Mouse (Mus musculus) hindbrain, embryonic 11.5 days (tissue): ENCODE measurements at regions not wholly inside any gene's neighbourhood (a gene's known extent, or its start where the extent isn't known, plus 50 kb on each side); places are given as distances from the start of the nearest gene placed in this dataset.

Experiments used
- ATAC-seq: fragments of 200-750 bp; cut with Nextera tagmentation; 2 replicates; pipeline ENCODE4 v1.8.0; 2017; ENCODE audit warnings: mild to moderate bottlenecking, moderate TSS enrichment, moderate library complexity; ENCODE audit not compliant: low FRiP score
- DNase-seq: peaks from one replicate; pipeline ENCODE4 v3.0.0-alpha.2; 2015; ENCODE audit warnings: low spot score
- H3K27ac ChIP-seq: fragments of 300-500 bp; sonication (generic); 2 replicates; pipeline ENCODE4 v1.5.1; 2014; ENCODE audit warnings: mild to moderate bottlenecking, low read depth, low read length
- H3K27me3 ChIP-seq: fragments of 300-500 bp; sonication (generic); 2 replicates; pipeline ENCODE4 v1.6.1; 2014; ENCODE audit warnings: mild to moderate bottlenecking, low read length, moderate library complexity, mixed read lengths; ENCODE audit not compliant: control insufficient read depth, insufficient read depth
- H3K36me3 ChIP-seq: fragments of 300-500 bp; sonication (generic); 2 replicates; pipeline ENCODE4 v1.6.1; 2014; ENCODE audit warnings: mild to moderate bottlenecking, low read length, moderate library complexity, mixed read lengths; ENCODE audit not compliant: control insufficient read depth, insufficient read depth
- H3K4me1 ChIP-seq: fragments of 300-500 bp; sonication (generic); replicated peaks from 2 replicates; pipeline ENCODE4 v1.6.1; 2014; ENCODE audit warnings: low read length, mixed read lengths; ENCODE audit not compliant: control insufficient read depth, insufficient read depth
- H3K4me2 ChIP-seq: fragments of 300-500 bp; sonication (generic); replicated peaks from 2 replicates; pipeline ENCODE4 v1.6.1; 2014; ENCODE audit warnings: mild to moderate bottlenecking, low read depth, low read length
- H3K4me3 ChIP-seq: fragments of 300-500 bp; sonication (generic); 2 replicates; pipeline ENCODE4 v1.5.1; 2014; ENCODE audit warnings: low read depth, low read length
- H3K9ac ChIP-seq: fragments of 300-500 bp; sonication (generic); 2 replicates; pipeline ENCODE4 v1.6.1; 2014; ENCODE audit warnings: low read depth, low read length
- H3K9me3 ChIP-seq: fragments of 300-500 bp; sonication (generic); 2 replicates; pipeline ENCODE4 v1.6.1; 2016; ENCODE audit warnings: low read length; ENCODE audit not compliant: control insufficient read depth
- WGBS: fragments of 180-500 bp; shearing (Covaris S2); extraction: QIAGEN DNeasy Blood & Tissue Kit; methylation state at CpG from one replicate; pipeline ENCODE4 v1.1.7; 2014; 5-methylcytosine and 5-hydroxymethylcytosine counted together

DNA sequence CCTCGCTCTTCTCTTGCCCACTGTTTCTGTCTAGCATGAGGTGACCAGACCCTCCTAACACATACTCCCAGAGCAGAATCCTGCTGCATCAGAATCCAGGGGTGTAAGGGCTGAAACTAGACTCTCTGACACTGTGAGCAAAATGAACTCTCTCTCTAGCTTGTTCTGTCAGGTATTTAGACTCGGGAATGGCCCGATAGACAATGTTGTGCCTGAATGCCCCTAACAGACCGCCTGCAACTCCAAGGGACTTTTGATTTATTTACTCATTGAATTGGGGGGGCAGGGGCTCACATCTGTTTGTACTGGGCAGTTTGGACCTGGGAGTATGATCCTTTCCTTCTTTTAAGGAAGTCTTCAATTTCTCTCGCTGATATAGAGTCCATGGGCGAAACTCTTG, 469.3 kb upstream of the Trpc7 start:
- H3K27me3 ChIP-seq = no peaks in the 10 kb centered on the region
- DNase-seq (no peak), ATAC-seq (no peak)
- H3K9me3 ChIP-seq = no peaks in the 10 kb centered on the region
- 87% methylated on average over 6 of the region's 6 CpGs for WGBS
- no peaks in the 10 kb centered on the region for H3K36me3 ChIP-seq
- H3K27ac ChIP-seq = no peak overlapping the region
- no peak overlapping the region for H3K9ac ChIP-seq
- no peaks in the 10 kb centered on the region for H3K4me1 ChIP-seq
- H3K4me3 ChIP-seq = no peak overlapping the region
- H3K4me2 ChIP-seq = no peak overlapping the region

DNA sequence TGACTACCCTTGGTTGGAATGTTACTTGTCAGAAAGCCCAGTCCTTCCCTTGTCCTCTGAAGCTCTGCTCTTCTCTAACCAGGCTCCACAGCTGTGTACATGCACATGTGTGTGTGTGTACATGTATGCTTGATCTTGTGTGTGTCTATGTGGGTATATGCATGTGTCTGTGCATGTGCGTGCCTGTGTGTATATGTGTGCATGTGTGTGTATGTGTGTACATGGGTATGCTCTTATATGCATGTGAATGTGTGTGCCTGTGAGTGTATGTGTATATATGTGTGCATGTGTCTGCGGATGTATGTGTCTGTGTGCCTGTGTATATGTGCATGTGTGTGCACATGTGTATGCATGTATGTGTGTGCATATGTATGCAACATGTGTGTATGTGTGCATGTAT, 468.6 kb upstream of the Trpc7 start:
- 100% methylated on average over 2 of the region's 2 CpGs for WGBS
- ATAC-seq = no peak

DNA sequence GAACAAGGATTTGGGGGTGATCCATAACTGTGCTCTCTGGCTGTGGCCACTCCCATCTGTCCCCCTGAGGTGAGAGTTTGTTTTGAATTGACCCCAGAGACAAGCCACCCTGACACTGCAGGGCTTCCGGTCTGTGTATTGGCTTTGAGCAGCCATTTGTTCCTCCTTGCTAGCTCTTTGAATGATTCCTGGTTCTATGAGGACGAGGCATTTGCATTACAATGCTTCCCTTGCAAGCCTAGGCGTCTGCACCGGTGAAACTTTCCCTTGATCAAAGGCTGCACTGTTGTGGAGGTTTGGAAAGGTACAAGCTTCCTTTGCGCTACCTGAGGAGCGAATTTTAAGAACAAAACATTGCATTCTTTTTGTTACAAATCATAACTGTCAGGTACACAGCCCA, 466.8 kb upstream of the Trpc7 start:
- ATAC-seq (no peak), DNase-seq (no peak)
- Histone ChIP-seq H3K4me1 (no peaks in the 10 kb centered on the region), H3K4me2 (no peak overlapping the region), H3K27me3 (no peaks in the 10 kb centered on the region), H3K9me3 (no peaks in the 10 kb centered on the region), H3K27ac (no peak overlapping the region), H3K36me3 (no peaks in the 10 kb centered on the region), H3K4me3 (no peak overlapping the region), H3K9ac (no peak overlapping the region)
- WGBS = 9% methylated on average over 6 of the region's 6 CpGs

More for the DNA sequence above, 468.6 kb upstream of the Trpc7 start:
- H3K9ac ChIP-seq = no peak overlapping the region
- H3K27me3 ChIP-seq = no peaks in the 10 kb centered on the region
- H3K4me1 ChIP-seq = no peaks in the 10 kb centered on the region
- H3K27ac ChIP-seq = no peak overlapping the region
- no peak overlapping the region for H3K4me2 ChIP-seq
- no peaks in the 10 kb centered on the region for H3K9me3 ChIP-seq
- H3K4me3 ChIP-seq = no peak overlapping the region
- no peak for DNase-seq
- H3K36me3 ChIP-seq = no peaks in the 10 kb centered on the region

DNA sequence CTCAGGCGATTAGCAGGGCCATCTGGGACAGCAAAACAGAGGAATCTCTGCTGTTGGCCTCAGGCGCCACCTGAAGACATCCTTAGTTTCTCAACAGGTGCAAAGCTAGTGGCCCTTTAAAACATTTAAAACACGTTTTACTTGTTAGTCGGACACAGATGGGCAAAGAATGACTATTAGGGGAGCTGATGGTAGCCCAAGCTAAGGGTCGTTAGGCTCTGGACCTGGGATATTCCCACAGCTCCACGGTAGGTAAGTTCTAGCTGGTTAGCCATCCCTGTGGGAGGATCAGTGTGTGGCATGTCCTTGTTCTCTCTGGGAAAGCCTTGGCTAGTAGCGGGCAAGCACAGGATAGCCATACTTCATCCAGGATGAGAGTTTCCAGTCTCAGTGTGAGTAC, 465.5 kb upstream of the Trpc7 start:
- WGBS = 84% methylated on average over 7 of the region's 7 CpGs
- no peak overlapping the region for H3K4me2 ChIP-seq
- ATAC-seq (no peak), DNase-seq (no peak)
- no peak overlapping the region for H3K9ac ChIP-seq
- H3K9me3 ChIP-seq = no peaks in the 10 kb centered on the region
- no peak overlapping the region for H3K27ac ChIP-seq
- no peaks in the 10 kb centered on the region for H3K36me3 ChIP-seq
- no peak overlapping the region for H3K4me3 ChIP-seq
- H3K4me1 ChIP-seq = no peaks in the 10 kb centered on the region
- no peaks in the 10 kb centered on the region for H3K27me3 ChIP-seq

DNA sequence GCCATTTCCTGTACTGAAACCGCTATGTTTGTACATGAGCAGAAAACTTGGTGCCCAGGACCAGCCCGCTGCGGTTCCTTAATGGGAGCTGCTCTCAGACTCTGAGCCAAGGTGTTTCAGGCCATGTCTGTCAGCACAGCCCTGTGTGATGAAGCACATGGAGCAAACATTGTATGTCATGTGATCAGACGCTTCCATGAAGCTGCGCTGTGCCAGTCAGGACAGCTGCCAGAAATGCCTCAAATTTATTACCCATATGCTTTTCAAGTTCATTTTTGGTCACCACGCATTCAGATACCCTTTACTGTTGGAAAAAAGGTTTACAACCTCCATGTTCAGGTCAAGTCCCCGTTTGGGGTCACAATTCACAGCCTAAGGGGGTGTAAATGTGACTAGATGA, 458.8 kb upstream of the Trpc7 start:
- no peak for DNase-seq

DNA sequence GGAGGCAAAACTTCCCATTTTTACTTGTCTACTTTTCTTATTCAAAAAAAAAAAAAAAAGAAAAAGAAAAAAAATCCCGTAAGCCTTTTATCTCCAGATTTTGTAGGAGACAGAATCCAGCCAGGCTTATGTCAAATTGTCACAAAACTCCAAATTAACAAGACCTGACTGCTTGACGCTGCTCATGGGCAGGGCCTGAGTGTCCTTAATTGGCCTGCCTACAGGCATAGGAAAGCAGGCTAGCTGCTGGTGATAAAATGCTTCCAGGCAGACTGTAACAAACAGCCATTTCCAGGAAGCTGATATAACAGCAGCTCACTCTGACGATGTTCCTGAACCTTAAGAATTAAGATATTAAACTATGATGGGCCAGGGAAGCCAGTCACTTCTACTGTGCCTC, 458.2 kb upstream of the Trpc7 start:
- H3K36me3 ChIP-seq = no peaks in the 10 kb centered on the region
- WGBS = 80% methylated on average over 3 of the region's 3 CpGs
- DNase-seq (no peak), ATAC-seq (no peak)
- no peaks in the 10 kb centered on the region for H3K4me1 ChIP-seq
- no peaks in the 10 kb centered on the region for H3K27me3 ChIP-seq
- H3K9me3 ChIP-seq = no peaks in the 10 kb centered on the region
- H3K9ac ChIP-seq = no peak overlapping the region
- H3K27ac ChIP-seq = no peak overlapping the region
- no peak overlapping the region for H3K4me3 ChIP-seq
- no peak overlapping the region for H3K4me2 ChIP-seq

More for the DNA sequence above, 458.8 kb upstream of the Trpc7 start:
- H3K4me2 ChIP-seq = no peak overlapping the region
- H3K9me3 ChIP-seq = no peaks in the 10 kb centered on the region
- 89% methylated on average over 7 of the region's 7 CpGs for WGBS
- no peak for ATAC-seq
- H3K4me1 ChIP-seq = no peaks in the 10 kb centered on the region
- H3K27ac ChIP-seq = no peak overlapping the region
- no peaks in the 10 kb centered on the region for H3K36me3 ChIP-seq
- H3K4me3 ChIP-seq = no peak overlapping the region
- H3K9ac ChIP-seq = no peak overlapping the region
- no peaks in the 10 kb centered on the region for H3K27me3 ChIP-seq

DNA sequence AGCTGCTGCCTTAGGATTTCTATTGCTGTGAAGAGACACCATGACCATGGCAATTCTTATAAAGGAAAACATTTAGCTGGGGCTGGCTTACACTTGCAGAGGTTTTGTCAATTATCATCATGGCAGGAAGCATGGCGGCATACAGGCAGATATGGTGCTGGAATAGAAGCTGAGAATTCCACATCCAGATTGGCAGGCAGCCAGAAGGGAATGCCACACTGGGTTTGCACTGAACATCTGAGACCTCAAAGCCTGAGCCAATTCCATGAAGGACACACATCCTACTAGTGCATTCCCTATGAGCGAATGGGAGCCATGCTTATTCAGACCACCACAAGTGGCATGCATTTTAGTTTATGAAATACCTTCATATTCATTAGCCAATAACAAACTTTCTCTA, 455.0 kb upstream of the Trpc7 start:
- no peak for DNase-seq
- no peaks in the 10 kb centered on the region for H3K27me3 ChIP-seq
- H3K4me1 ChIP-seq = no peaks in the 10 kb centered on the region
- H3K27ac ChIP-seq = no peak overlapping the region
- H3K4me3 ChIP-seq = no peak overlapping the region
- no peaks in the 10 kb centered on the region for H3K36me3 ChIP-seq
- no peak overlapping the region for H3K4me2 ChIP-seq
- ATAC-seq = no peak
- H3K9ac ChIP-seq = no peak overlapping the region
- H3K9me3 ChIP-seq = no peaks in the 10 kb centered on the region
- WGBS = 93% methylated on average over 2 of the region's 2 CpGs

DNA sequence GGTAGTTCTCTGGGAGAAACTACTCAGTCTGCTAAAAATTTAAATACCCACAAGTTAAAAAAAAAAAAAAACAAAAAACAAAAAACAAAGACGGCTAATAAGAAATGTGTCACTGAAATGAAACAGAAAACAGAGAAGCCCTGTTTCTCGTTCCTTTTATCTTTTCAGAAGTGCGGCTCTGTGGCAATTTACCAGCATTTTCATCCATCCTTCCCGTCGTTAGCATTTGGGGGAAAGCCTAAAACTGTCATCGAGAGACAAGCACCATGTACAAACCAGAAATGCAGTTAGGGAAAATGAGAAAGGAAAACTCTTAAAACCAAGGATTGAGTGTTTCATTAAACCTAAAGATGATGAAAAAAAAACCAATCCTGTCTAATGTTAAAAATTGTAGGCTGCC, 442.9 kb upstream of the Trpc7 start:
- ATAC-seq = no peak
- Histone ChIP-seq H3K9me3 (no peaks in the 10 kb centered on the region), H3K9ac (no peak overlapping the region), H3K4me2 (no peak overlapping the region), H3K36me3 (no peaks in the 10 kb centered on the region), H3K27me3 (no peaks in the 10 kb centered on the region), H3K4me1 (no peaks in the 10 kb centered on the region), H3K27ac (no peak overlapping the region), H3K4me3 (no peak overlapping the region)
- DNase-seq = no peak
- 86% methylated on average over 6 of the region's 6 CpGs for WGBS

- no peak overlapping the region for H3K4me3 ChIP-seq
- no peak overlapping the region for H3K27ac ChIP-seq
- no peaks in the 10 kb centered on the region for H3K36me3 ChIP-seq
- no peak overlapping the region for H3K4me2 ChIP-seq
- no peaks in the 10 kb centered on the region for H3K4me1 ChIP-seq
- no peaks in the 10 kb centered on the region for H3K27me3 ChIP-seq
- DNase-seq (no peak), ATAC-seq (no peak)
- no peak overlapping the region for H3K9ac ChIP-seq
- WGBS = 95% methylated on average over 8 of the region's 8 CpGs
- H3K9me3 ChIP-seq = no peaks in the 10 kb centered on the region
Observed at GRCm38 (mm10) chr13:57336596-57336995, 440.8 kb upstream of the Trpc7 start.
